Mouse (Mus musculus) embryonic facial prominence, embryonic 11.5 days (tissue): ENCODE data around the gene Slco1a6. TPM values are rescaled to one million over a fixed set of nuclear protein-coding genes. Genes with fewer than 3 reads are reported as not detected.

ENCODE experiments used
- polyA plus RNA-seq: library from polyadenylated mRNA; unstranded; fragments of >200 nt; fragmentation: Nextera tagmentation; extraction: Ambion mirVana; gene quantifications from 2 replicates; pipeline ENCODE4 v1.2.1, GENCODE M21; 2014

Slco1a6 gene
- polyA plus RNA-seq, 1 experiment from 2014 or later = not detected

Other genes with a start within 250 kb of the Slco1a6 start
- not detected in 2 replicates for gene Gm6614, start 197.1 kb downstream of the Slco1a6 start, polyA plus RNA-seq
- 0.35 and 0.52 TPM in 2 replicates for gene Iapp, start 89.9 kb upstream of the Slco1a6 start, polyA plus RNA-seq
- gene Slco1a5, start 114.5 kb upstream of the Slco1a6 start, polyA plus RNA-seq = 0.21 and 0.43 TPM in 2 replicates
- gene Pyroxd1, start 137.1 kb upstream of the Slco1a6 start, polyA plus RNA-seq = 21.5 and 25.0 TPM in 2 replicates
- 37.3 TPM in 2 replicates for gene Recql, start 178.6 kb upstream of the Slco1a6 start, polyA plus RNA-seq
- 136 and 144 TPM in 2 replicates for gene Golt1b, start 178.7 kb upstream of the Slco1a6 start, polyA plus RNA-seq
- gene Spx, start 204.9 kb upstream of the Slco1a6 start, polyA plus RNA-seq = 0.59 and 0.78 TPM in 2 replicates